Mouse (Mus musculus) sigmoid colon, adult 10 weeks (tissue): ENCODE measurements around the gene Hsp90aa1. TPM values are rescaled to one million over a fixed set of nuclear protein-coding genes. Genes with fewer than 3 reads are reported as not detected.

Source experiments
- polyA plus RNA-seq: library from polyadenylated mRNA; stranded (reverse); fragments of 350-450 nt; fragmentation: Illumina TruSeq; extraction: RNeasy Lipid Tissue Mini Kit (QIAGEN cat#74804); gene quantifications from one replicate; pipeline ENCODE4 v1.2.3, GENCODE M21; 2014; ENCODE audit warnings: low read depth, low replicate concordance

Gene Hsp90aa1
- polyA plus RNA-seq, result 850 TPM

DNA sequence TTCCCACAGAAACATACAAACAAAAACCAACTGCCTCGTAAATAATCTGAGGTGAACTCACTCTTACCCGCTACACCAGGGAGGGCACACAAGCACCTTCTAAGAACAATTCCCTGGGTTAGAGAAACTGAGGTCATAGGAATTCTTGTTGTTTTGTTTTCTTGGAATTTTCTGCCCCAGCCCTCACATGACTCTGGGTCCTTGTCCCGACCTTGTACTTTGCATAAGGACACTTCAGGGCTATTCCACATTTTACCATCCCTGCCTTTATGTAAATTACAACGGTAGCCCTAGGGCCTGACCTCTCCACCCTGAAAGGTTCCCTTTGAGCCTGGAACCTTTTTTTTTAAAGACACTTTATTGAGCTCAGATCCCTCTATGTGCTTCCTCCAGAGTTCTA lies at the start of gene Hsp90aa1:
Gene Hsp90aa1 (minus strand): TSS at position 173 of the 400 bp plus-strand sequence.

DNA sequence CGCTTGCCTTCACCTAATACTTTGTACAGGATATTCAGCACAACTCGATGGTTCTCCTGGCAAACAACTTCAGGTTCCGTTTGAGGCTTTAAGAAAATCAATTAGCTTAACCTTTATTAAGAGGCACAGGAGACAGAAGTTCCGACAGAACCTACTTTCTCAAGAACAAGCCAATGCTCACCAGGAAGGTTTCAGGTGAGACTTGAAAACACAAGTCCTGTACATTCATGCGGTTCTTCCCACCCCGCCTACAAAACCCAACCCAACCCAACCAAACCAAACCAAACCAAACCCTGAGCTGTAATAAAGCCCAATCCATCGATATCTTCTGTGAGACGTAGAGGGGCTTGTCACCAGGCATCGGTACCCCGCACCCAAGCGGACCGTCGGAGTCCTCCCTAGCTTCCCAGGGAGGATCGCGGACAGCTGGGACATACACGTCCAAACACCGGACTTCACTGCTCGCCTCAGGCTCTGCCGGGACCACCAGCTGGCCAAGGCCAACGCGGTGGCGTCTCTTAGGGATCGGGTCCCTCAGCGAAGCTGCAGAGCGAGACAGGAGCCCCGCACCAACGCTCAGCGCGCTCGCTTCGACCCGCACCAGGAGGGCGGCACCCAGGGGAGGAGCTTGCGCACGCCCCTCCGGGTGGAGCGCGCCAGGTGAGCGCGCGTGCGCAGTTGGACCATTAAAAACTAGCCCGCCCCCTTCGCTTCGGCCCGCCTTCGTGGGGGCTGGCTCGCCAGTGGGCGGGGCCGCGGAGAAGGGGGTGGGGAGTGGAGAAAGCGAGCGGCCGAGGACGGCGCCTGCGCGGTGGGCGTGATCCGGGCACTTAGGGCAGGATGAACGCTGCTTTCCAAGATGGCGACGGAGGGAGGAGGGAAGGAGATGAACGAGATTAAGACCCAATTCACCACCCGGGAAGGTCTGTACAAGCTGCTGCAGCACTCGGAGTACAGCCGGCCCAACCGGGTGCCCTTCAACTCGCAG lies 34.9 kb upstream of the Hsp90aa1 start, which contains the start of gene Wdr20:
Gene Wdr20 (plus strand): TSS at position 775 of the 988 bp plus-strand sequence.

DNA sequence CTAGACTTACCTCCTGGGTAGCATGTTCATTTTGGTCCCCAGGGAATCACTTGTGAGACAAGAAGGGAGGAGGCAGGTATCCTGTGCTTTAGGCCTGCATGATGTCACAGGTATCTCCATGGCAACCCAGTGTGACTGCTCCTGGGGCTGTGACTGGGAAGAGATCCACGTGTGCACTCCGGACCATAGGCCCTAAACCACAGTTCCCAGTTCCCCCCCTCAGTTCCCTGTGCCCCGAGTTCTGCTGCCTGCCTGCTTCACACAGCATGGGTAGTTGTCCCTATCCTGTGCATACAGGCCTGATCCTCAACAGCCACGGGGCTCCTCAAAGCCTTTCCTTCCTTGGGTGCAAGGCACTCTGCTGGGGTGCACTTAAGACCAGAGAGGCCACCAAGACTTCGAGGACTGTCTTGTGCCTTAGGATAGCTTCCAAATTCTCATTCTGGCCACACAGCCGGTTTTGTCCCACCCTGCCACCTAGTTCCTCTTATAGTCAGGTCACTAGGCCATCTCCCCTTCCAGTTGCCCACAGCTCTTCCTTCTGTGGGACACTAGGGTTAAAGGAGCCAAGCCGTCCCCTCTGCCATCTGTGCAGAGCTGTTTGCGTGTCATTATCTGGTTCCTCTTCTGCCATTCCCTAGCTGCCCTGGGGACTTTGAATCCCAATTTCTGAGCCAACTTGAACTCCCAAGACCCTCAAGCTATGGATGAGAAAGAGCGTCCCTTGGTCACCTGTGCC lies 19.8 kb downstream of the Hsp90aa1 start, which contains the start of gene 1700001K19Rik:
Gene 1700001K19Rik (minus strand): TSS at position 59 of the 739 bp plus-strand sequence.

Other genes starting within 250 kb of the Hsp90aa1 start
- 12.2 TPM for gene Dync1h1, start 101.3 kb downstream of the Hsp90aa1 start, polyA plus RNA-seq
- not detected for gene 1700001K19Rik, start 20.1 kb downstream of the Hsp90aa1 start, polyA plus RNA-seq
- gene Wdr20, start 35.2 kb upstream of the Hsp90aa1 start, polyA plus RNA-seq, result 44.8 TPM
- gene Mok, start 138.2 kb upstream of the Hsp90aa1 start, polyA plus RNA-seq, result not detected
- 7.1 TPM for gene Zfp839, start 147.5 kb upstream of the Hsp90aa1 start, polyA plus RNA-seq
- gene Cinp, start 186.4 kb upstream of the Hsp90aa1 start, polyA plus RNA-seq, result 28.0 TPM
- 3.6 TPM for gene Tecpr2, start 186.5 kb upstream of the Hsp90aa1 start, polyA plus RNA-seq